Mouse (Mus musculus): Measurements from ENCODE around the gene Smg5. TPM values are rescaled to one million over a fixed set of nuclear protein-coding genes. Genes with fewer than 3 reads are reported as not detected.
"Not testable (repeated sequence)": the region's sequence is repeated elsewhere in the genome, so short reads cannot be mapped to it uniquely, and the experiment has no call there.

Smg5 gene
- 10 to 100 TPM; 42.8 to 55.9 TPM for total RNA-seq (2021)
- long read RNA-seq, experiment 1, full-length matches to known transcripts, result 10 of 39 reads
- long read RNA-seq, experiment 1, partial matches to known transcripts, result 12 of 39 reads
- long read RNA-seq, experiment 1, other reads (novel, unspliced or antisense), result 17 of 39 reads
- long read RNA-seq, experiment 2, full-length matches to known transcripts, result 4 of 8 reads
- long read RNA-seq, experiment 2, partial matches to known transcripts, result 1 of 8 reads
- long read RNA-seq, experiment 2, other reads (novel, unspliced or antisense), result 3 of 8 reads

- peak; percentile 96 for DNase-seq
Measured at GRCm38 (mm10) chr3:88336058-88337013, at the start of gene Smg5, which contains the start of gene Tmem79. Gene Smg5 (plus strand): TSS chr3:88336260. Gene Tmem79 (minus strand): TSS chr3:88336148.

- no peak for DNase-seq
Measured at GRCm38 (mm10) chr3:88287110-88287509, 49.0 kb upstream of the Smg5 start, which contains the start of gene Gm38392. Gene Gm38392 (minus strand): TSS chr3:88287210.

GRCm38 (mm10) chr3:88288133-88288713 lies 47.8 kb upstream of the Smg5 start:
- DNase-seq, result not testable (repeated sequence)

- DNase-seq, result peak; percentile 52
Measured at GRCm38 (mm10) chr3:88291970-88292369, 44.1 kb upstream of the Smg5 start.

- DNase-seq, result not testable (repeated sequence)
Measured at GRCm38 (mm10) chr3:88295272-88295671, 40.8 kb upstream of the Smg5 start.

- no peak for DNase-seq
Measured at GRCm38 (mm10) chr3:88296110-88296560, 39.9 kb upstream of the Smg5 start.

GRCm38 (mm10) chr3:88296561-88297318 lies 39.3 kb upstream of the Smg5 start, which contains the start of the genes Tsacc and Cct3:
Gene Tsacc (minus strand): TSS chr3:88296999.
Gene Cct3 (plus strand): TSS chr3:88297116.
- DNase-seq, result peak; percentile 96

GRCm38 (mm10) chr3:88297321-88297851 lies 38.7 kb upstream of the Smg5 start:
- DNase-seq, result no peak

- DNase-seq, result no peak
Measured at GRCm38 (mm10) chr3:88299172-88299571, 36.9 kb upstream of the Smg5 start.

GRCm38 (mm10) chr3:88324951-88325405 lies 11.1 kb upstream of the Smg5 start, which contains the start of gene Glmp:
Gene Glmp (plus strand): TSS chr3:88325023.
- DNase-seq, result peak; percentile 74

GRCm38 (mm10) chr3:88328956-88329355 lies 7.1 kb upstream of the Smg5 start:
- DNase-seq, result no peak

GRCm38 (mm10) chr3:88331282-88331681 lies 4.8 kb upstream of the Smg5 start:
- peak; percentile 79 for DNase-seq

GRCm38 (mm10) chr3:88334029-88334658 lies 1.9 kb upstream of the Smg5 start:
- no peak for DNase-seq

GRCm38 (mm10) chr3:88334902-88335435 lies 1.1 kb upstream of the Smg5 start:
- no peak for DNase-seq

GRCm38 (mm10) chr3:88335436-88336053 lies 515 bp upstream of the Smg5 start:
- DNase-seq, result peak; percentile 60

GRCm38 (mm10) chr3:88337367-88338020 lies 1.4 kb downstream of the Smg5 start:
- DNase-seq, result no peak

- DNase-seq, result no peak
Measured at GRCm38 (mm10) chr3:88338316-88338715, 2.3 kb downstream of the Smg5 start.

GRCm38 (mm10) chr3:88339006-88339405 lies 2.9 kb downstream of the Smg5 start:
- DNase-seq, result no peak

GRCm38 (mm10) chr3:88350732-88351131 lies 14.7 kb downstream of the Smg5 start:
- DNase-seq, result no peak

All from adrenal gland, postnatal 10 days (tissue).